Mouse (Mus musculus): ENCODE data around the gene Neil3.

Neil3 gene

GRCm38 (mm10) chr8:53638495-53639171 is at the start of gene Neil3:
Neil3 (minus strand) TSS chr8:53639065.
- DNase-seq (ENCODE audit: low read depth) = peak; percentile 92

- DNase-seq (ENCODE audit: low read depth) = peak; percentile 13
These were observed 42.0 kb upstream of the Neil3 start for GRCm38 (mm10) chr8:53680846-53681245.

GRCm38 (mm10) chr8:53663946-53664345 is 25.1 kb upstream of the Neil3 start:
- peak; percentile 74 for DNase-seq (ENCODE audit: low read depth)

GRCm38 (mm10) chr8:53661436-53661835 is 22.6 kb upstream of the Neil3 start:
- no peak for DNase-seq (ENCODE audit: low read depth)

GRCm38 (mm10) chr8:53630618-53631017 is 8.2 kb downstream of the Neil3 start:
- peak; percentile 19 for DNase-seq (ENCODE audit: low read depth)

GRCm38 (mm10) chr8:53628864-53629415 is 9.9 kb downstream of the Neil3 start:
- no peak for DNase-seq (ENCODE audit: low read depth)

- DNase-seq (ENCODE audit: low read depth) = no peak
These were observed 15.4 kb downstream of the Neil3 start for GRCm38 (mm10) chr8:53623425-53623824.

GRCm38 (mm10) chr8:53619196-53619595 is 19.7 kb downstream of the Neil3 start:
- DNase-seq (ENCODE audit: low read depth) = no peak

GRCm38 (mm10) chr8:53614288-53614646 is 24.6 kb downstream of the Neil3 start:
- no peak for DNase-seq (ENCODE audit: low read depth)

- DNase-seq (ENCODE audit: low read depth) = no peak
These were observed 25.1 kb downstream of the Neil3 start for GRCm38 (mm10) chr8:53613577-53614287.

- no peak for DNase-seq (ENCODE audit: low read depth)
These were observed 26.6 kb downstream of the Neil3 start for GRCm38 (mm10) chr8:53612297-53612696.

GRCm38 (mm10) chr8:53607040-53607439 is 31.8 kb downstream of the Neil3 start:
- peak; percentile 87 for DNase-seq (ENCODE audit: low read depth)

GRCm38 (mm10) chr8:53604906-53605305 is 34.0 kb downstream of the Neil3 start:
- peak; percentile 72 for DNase-seq (ENCODE audit: low read depth)

- DNase-seq (ENCODE audit: low read depth) = no peak
These were observed 35.2 kb downstream of the Neil3 start for GRCm38 (mm10) chr8:53603672-53604071.

- DNase-seq (ENCODE audit: low read depth) = no peak
These were observed 38.0 kb downstream of the Neil3 start for GRCm38 (mm10) chr8:53600826-53601225.

GRCm38 (mm10) chr8:53600025-53600811 is 38.6 kb downstream of the Neil3 start:
- DNase-seq (ENCODE audit: low read depth) = no peak

- DNase-seq (ENCODE audit: low read depth) = no peak
These were observed 40.8 kb downstream of the Neil3 start for GRCm38 (mm10) chr8:53598101-53598500.

GRCm38 (mm10) chr8:53591777-53592176 is 47.1 kb downstream of the Neil3 start:
- no peak for DNase-seq (ENCODE audit: low read depth)

- DNase-seq (ENCODE audit: low read depth) = no peak
These were observed 65.3 kb downstream of the Neil3 start for GRCm38 (mm10) chr8:53573600-53573999.

GRCm38 (mm10) chr8:53566223-53566622 is 72.6 kb downstream of the Neil3 start:
- no peak for DNase-seq (ENCODE audit: low read depth)

GRCm38 (mm10) chr8:53562441-53563040 is 76.3 kb downstream of the Neil3 start:
- no peak for DNase-seq (ENCODE audit: low read depth)

- DNase-seq (ENCODE audit: low read depth) = no peak
These were observed 99.3 kb downstream of the Neil3 start for GRCm38 (mm10) chr8:53539585-53539984.

Measured in 416B (cell line).